Mouse (Mus musculus) right cerebral cortex, adult 2 months (tissue): ENCODE data around the gene Wdr38.
"Not testable (repeated sequence)": the region's sequence is repeated elsewhere in the genome, so short reads cannot be mapped to it uniquely, and the experiment has no call there.

ENCODE experiments used
- DNase-seq, 2 experiments: peaks; one replicate each; pipeline ENCODE4 v3.0.0; 2021 to 2022; ENCODE audit warnings: low spot score in 2 of 2

The Wdr38 gene

GRCm38 (mm10) chr2:38992452-38992851 is 4.8 kb upstream of the Wdr38 start:
- DNase-seq = peak in 1 of 2 experiments; percentile 53

DNA sequence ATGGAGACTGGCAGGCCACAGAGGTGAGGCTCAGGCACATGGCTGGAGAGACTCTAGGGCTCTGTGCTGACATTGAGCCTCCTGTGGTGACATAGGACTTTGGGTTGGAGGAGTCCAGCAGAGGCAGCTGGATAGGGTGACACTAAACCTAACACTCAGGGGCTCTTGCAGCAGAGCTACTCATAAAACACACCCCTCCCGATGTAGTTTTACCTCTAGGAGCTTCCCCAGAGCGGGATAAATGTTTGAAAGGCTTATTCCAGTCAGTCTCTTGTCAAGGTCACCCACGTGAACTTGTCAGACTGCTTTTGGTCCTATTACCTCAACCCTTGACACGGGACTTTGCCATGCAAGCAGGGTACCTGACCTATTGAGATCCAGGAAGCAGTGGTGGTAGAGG is 2.1 kb downstream of the Wdr38 start:
- no peak for DNase-seq

DNA sequence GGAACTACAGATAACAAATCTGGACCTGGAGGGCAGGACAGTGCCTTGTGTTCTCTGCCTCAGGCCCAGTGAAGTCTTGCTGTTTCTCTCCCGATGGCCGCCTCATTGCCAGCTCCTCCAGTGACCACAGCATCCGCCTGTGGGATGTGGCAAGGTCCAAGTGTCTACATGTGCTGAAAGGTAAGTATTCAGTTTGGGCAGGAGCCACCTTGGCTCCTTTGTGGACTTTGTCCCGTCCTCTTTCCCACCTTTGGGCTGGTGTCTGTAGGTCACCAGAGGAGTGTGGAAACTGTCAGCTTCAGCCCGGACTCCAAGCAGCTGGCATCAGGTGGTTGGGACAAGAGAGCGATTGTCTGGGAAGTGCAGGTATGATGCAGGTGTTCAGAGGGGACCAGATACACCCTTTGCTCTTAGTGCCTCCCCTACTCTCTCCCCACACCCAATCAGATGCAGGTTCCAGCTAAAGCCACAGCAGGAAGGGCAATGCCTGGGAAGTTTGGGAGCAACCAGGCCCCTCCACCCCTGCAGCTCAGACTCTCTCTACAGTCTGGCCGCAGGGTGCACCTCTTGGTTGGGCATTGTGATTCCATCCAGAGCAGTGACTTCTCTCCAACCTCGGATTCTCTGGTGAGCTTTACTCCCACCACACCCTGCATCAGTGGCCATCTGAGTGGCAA is 2.8 kb downstream of the Wdr38 start:
- DNase-seq = no peak

DNA sequence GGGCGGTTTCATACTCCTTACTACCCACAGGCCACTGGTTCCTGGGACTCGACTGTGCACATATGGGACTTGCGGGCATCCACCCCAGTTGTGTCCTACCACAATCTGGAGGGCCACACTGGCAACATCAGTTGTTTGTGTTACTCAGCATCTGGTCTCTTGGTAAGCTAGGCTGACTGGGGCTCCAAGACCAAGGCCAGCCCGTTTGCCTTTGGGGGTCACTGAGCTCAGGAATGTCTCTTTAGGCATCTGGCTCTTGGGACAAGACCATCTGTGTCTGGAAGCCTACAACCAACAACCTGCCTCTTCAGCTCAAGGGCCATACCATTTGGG is 3.3 kb downstream of the Wdr38 start:
- no peak for DNase-seq

- no peak for DNase-seq
These were observed 4.6 kb downstream of the Wdr38 start for GRCm38 (mm10) chr2:39001866-39002265.

DNA sequence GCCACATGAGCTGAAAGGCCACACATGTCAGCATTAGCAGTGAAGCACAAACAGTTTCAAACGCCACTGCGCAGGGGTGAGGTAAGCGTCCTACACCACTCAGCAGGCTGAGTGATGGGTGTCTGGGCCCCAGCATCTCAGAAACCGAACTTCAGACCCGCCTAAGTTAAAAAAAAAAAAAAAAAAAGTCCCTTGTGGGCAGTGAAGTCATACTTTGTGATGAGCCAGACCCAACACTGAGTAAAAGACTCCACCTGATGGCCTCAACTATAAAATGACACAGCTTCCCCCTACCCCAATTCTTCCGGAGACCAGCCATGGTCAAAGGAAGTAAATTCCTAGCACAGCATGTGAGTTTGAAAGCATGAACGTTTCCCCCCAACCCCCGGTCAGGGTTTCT is 5.8 kb downstream of the Wdr38 start:
- no peak for DNase-seq

DNA sequence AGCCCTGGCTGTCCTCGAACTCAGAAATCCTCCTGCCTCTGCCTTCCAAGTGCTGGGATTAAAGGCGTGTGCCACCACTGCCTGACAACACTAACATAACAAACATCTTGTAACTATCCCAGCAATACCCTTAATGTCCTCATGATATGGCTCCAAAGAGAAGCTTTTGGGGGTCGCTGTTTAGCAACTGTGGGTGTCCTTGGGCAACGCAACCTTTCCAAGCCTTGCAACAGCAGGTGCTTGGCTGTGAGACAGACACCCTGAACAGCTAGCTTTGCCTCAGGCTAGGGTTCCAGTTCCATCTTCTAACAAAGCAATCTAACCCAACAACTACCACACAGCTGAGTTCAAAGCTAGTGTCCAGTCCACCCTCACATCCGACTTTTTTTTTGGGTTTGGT is 6.2 kb downstream of the Wdr38 start:
- DNase-seq = no peak

GRCm38 (mm10) chr2:39004372-39004771 is 7.1 kb downstream of the Wdr38 start:
- no peak for DNase-seq

- DNase-seq = peak; percentile 92
These were observed 7.7 kb downstream of the Wdr38 start, which contains the start of gene Arpc5l for GRCm38 (mm10) chr2:39004880-39005435. Arpc5l (plus strand) TSS chr2:39005348.

DNA sequence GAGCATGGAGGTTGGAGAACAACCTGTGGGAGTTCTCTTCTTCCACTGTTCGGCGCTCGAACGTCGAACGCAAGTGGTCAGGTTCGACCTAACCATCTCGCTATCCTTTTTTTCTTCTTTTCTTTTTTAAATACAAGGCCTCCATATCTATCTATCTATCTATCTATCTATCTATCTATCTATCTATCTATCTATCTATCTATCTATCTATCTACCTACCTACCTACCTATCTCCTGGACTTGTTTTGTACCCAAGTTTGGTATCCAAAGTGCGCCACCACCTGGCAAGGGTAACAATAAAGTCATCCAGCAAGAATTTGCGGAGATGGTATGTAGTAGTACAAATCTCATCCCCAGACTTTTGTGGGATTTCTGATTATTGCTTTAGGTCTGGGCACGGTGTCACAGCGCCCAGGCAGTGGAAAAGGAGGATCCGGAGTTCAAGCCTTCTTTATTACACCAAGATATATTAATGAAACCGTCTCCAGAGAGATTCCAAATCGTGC is 8.4 kb downstream of the Wdr38 start, which contains the start of gene Rpl35:
Gene Rpl35 (minus strand): TSS at position 51 of the 506 bp plus-strand sequence.
- DNase-seq = peak in 1 of 2 experiments; percentile 48

GRCm38 (mm10) chr2:39006149-39006730 is 9.0 kb downstream of the Wdr38 start:
- DNase-seq = no peak

GRCm38 (mm10) chr2:39007865-39008264 is 10.6 kb downstream of the Wdr38 start:
- DNase-seq = peak; percentile 94 to 95

DNA sequence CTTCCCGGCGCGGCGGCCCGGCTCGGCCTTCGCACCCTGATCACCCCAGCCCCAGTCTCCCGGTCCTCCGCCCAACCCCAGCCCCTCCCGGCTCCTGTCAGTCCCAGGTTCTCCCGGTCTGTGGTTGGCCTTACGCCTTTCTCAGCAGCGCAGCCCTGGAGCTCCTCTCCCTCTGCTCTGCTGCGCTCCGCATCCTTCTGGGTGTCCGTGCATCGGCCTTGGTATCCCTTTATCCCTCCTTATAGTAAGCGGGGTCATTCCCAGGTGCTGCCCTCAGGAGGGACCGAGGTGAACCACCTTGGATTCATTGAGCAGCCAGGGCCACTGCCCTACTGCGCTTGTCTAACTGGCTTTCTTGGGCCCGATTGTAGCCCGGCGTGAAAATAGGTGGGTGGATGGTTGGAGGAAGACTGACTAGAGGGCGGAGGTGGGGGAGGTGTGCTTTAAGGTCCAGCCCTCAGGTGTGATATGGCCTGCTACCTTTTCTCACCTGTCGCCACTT is 11.1 kb downstream of the Wdr38 start:
- peak in 1 of 2 experiments; percentile 39 for DNase-seq

GRCm38 (mm10) chr2:39008954-39009365 is 11.7 kb downstream of the Wdr38 start:
- peak; percentile 54 to 67 for DNase-seq

- DNase-seq = not testable (repeated sequence)
These were observed 12.9 kb downstream of the Wdr38 start for GRCm38 (mm10) chr2:39010144-39010543.

DNA sequence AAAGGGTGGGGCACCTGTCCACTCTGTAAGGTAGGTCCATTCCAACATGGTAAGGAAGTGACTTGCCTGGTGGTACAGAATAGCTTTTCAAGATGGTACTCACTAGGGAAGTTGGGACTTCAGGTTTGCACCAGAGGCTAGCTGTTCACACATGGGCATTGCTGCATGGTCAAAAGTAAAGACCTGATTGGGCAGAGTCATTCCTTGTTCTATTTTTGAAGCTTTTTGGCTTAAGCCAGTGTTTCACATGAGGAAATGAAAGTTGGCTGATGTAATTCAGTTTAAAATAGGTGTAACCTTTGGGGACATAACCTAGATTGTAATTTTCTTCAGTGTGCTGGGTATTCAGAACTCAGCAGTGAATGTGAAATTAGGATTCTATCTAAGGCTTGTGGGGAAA is 14.0 kb downstream of the Wdr38 start:
- DNase-seq = no peak

DNA sequence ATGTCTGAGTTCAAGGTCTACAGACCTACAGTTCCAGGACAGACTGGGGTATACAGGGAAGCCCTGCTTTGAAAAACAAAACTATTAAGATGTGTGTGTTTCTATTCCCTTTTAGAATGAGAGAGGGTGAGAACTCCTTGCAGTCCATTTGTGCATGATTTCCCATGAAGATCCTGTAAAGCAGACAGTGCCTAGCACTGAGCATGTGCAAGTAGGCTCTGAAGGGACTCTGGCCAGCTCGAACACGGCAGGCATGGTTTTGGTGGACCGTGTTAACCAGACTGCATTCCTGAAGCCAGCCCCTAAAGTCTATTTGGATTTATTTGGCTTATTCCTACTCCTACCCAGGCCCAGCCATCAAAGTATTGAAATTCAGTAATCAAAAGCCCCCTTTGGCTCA is 14.7 kb downstream of the Wdr38 start:
- no peak for DNase-seq

DNA sequence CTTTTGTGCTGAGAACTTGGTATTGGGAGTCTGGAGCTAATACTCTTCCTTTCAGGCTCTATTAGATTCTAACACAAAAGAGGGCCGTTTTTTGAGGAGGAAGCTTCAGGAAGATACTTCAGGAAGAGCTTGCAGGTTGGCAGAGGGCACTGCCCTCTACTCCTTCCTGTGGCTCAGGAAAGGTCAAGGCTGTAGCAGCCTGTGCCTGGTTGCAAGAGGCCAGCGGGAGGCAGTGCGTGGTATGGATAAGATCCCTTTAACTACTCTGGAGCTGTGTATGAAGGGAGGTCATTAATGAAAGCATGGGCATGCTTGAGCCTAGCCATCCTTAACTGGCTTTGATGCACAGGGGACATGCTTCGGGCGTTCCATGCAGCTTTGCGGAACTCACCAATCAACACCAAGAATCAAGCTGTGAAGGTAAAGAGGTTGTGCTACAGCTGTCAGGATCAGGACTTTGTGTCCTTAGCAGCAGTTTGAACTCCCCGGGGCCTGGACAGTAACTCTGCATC is 15.5 kb downstream of the Wdr38 start:
- no peak for DNase-seq

DNA sequence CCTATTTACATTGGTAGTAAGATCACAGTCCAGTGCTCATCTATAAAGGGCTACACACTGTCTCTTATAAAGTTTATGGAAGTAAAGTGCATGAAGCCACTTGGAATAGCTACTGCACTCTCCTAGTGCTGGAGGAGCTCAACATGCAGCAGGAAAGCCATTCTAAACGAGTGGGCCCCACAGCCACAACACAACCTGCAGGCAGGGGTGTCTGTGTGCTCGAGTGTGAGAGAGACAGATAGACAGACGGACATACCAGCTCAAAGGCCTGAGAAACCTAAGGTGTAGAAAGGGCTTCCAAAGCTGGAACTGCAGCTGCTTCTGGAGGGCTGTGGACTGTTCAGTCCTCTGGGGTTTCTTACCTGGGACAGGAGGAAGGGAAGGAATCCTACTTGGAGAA is 19.3 kb downstream of the Wdr38 start:
- no peak for DNase-seq

DNA sequence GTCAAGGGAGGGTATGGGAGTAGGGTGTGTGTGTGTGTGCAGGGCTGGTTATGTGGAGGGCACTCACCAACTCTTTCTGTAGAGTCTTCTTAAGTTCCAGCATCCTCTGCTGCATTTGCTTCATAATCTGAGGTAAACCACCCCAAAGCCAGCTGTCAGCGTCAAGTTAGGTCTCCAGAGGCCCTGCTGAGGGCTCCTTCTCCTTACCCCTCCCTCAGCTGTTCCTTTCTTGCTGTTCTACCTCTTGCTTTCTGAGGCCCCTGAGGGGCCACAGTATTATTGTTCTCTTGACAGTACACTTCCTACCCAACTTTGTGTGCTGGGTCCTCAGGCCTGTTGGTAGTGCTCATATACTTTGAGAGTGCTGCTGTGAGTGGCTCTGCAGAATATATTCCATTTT is 22.7 kb downstream of the Wdr38 start:
- no peak for DNase-seq

DNA sequence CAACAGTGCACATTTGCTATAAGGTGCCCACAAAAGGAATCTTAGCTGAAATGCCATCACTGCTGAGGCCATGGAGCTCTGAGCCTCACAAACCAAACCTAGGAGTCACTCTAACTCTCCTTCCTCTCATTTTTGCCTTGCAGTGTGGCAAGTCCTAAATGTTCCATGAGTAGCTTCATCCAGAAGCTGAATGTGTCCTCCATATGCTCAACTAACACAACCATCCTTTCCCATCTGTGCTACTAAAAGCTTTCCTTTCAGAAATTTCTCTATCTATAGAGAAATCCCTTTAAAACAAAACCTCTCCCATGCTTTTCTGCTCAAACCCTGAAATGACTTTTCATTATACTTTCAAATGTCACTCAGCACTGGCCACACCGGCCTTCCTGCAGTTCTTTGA is 34.3 kb downstream of the Wdr38 start:
- no peak for DNase-seq

DNA sequence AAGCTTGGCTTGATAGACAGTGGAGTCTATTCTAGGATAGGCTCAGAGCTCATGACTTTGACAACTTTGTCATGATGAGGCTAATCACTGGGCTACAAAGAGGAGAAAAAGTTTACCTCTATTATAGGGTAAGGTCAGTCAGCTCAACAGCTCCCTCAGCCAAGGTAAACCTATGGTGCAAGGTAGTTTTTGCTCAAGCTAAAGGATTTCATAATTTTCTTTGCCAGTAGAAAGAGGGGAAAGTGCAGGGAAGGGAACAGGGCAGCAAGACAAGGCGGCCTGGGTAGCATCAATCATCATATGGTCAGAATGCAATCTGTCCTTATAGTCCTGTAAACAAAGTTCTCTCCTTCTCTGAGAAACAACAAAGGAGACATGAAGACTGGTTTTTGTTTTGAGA is 42.9 kb downstream of the Wdr38 start:
- no peak for DNase-seq

GRCm38 (mm10) chr2:39048515-39048914 is 51.2 kb downstream of the Wdr38 start:
- no peak for DNase-seq
